Comparison of ENCODE assay signal across 8 mouse cellular contexts in genomic region chr10:128695992-128696807, GRCm38 (mm10). TPM values are rescaled to one million over a fixed set of nuclear protein-coding genes. Genes with fewer than 3 reads are reported as not detected.
DNase-seq lines count a peak whose midpoint lies in the region; ATAC-seq and TF ChIP-seq lines count a peak whose summit lies in the region.

Gene Rab5b, minus strand, starts transcription at chr10:128696264.

- peak within 1 kb of the TSS; percentile 70 for H3K4me2 ChIP-seq in embryonic facial prominence, embryonic 13.5 days
- H3K4me2 ChIP-seq in limb, embryonic 12.5 days = peak within 1 kb of the TSS; percentile 64
- H3K4me2 ChIP-seq in midbrain, embryonic 15.5 days = peak within 1 kb of the TSS; percentile 72

- H3K36me3 ChIP-seq in embryonic facial prominence, embryonic 13.5 days = peaks cover 30% of the 10 kb centered on the region
- no peaks in the 10 kb centered on the region for H3K36me3 ChIP-seq in kidney, adult 2 months (ENCODE audit: control insufficient read depth, insufficient read depth, low read length)
- H3K36me3 ChIP-seq in limb, embryonic 12.5 days = peaks cover 38% of the 10 kb centered on the region
- H3K36me3 ChIP-seq in midbrain, embryonic 15.5 days (replicated peaks) = no peaks in the 10 kb centered on the region
- peaks cover 9% of the 10 kb centered on the region for H3K36me3 ChIP-seq in spleen, adult 2 months (ENCODE audit: control insufficient read depth, insufficient read depth, low read length)

- H3K4me1 ChIP-seq in embryonic facial prominence, embryonic 13.5 days = peaks cover 12% of the 10 kb centered on the region
- peaks cover 12% of the 10 kb centered on the region; the same call in 1 of the 2 replicates for H3K4me1 ChIP-seq in kidney, adult 2 months (ENCODE audit: control insufficient read depth, insufficient read depth, low read length)
- H3K4me1 ChIP-seq in limb, embryonic 12.5 days (replicated peaks) = peaks cover 8% of the 10 kb centered on the region
- peaks cover 13% of the 10 kb centered on the region for H3K4me1 ChIP-seq in midbrain, embryonic 15.5 days
- H3K4me1 ChIP-seq in spleen, adult 2 months (ENCODE audit: control insufficient read depth, insufficient read depth, insufficient read length) = peaks cover 7% of the 10 kb centered on the region; the same call in 1 of the 2 replicates

- H3K4me3 ChIP-seq in embryonic facial prominence, embryonic 13.5 days = peak within 1 kb of the TSS; percentile 97
- peak within 1 kb of the TSS; percentile 76 for H3K4me3 ChIP-seq in kidney, adult 2 months (ENCODE audit: insufficient read depth, low read depth, low read length)
- H3K4me3 ChIP-seq in limb, embryonic 12.5 days (replicated peaks) = peak within 1 kb of the TSS; percentile 85
- peak within 1 kb of the TSS; percentile 88 for H3K4me3 ChIP-seq in midbrain, embryonic 15.5 days
- peak within 1 kb of the TSS; percentile 83 for H3K4me3 ChIP-seq in spleen, adult 2 months (ENCODE audit: extremely low read depth, insufficient read depth, insufficient read length)

- under 1% methylated on average over 40 of the region's 40 CpGs for WGBS in embryonic facial prominence, embryonic 13.5 days
- WGBS in kidney, adult 2 months = under 1% methylated on average over 40 of the region's 40 CpGs
- WGBS in limb, embryonic 12.5 days = under 1% methylated on average over 40 of the region's 40 CpGs
- under 1% methylated on average over 38 of the region's 40 CpGs for WGBS in midbrain, embryonic 15.5 days
- WGBS in spleen, adult 2 months = 1% methylated on average over 39 of the region's 40 CpGs

- TF ChIP-seq POLR2A in kidney, adult 2 months (IDR thresholded peaks at IDR 0.05; ENCODE audit: low read depth, low read length) = peak; percentile 91
- peak; percentile 85 for TF ChIP-seq POLR2A in spleen, adult 2 months (IDR thresholded peaks at IDR 0.05; ENCODE audit: low read depth, low read length)

- H3K27me3 ChIP-seq in embryonic facial prominence, embryonic 13.5 days = no peaks in the 10 kb centered on the region
- no peaks in the 10 kb centered on the region for H3K27me3 ChIP-seq in kidney, adult 2 months (replicated peaks; ENCODE audit: control insufficient read depth, insufficient read depth, low read length)
- no peaks in the 10 kb centered on the region for H3K27me3 ChIP-seq in limb, embryonic 12.5 days
- H3K27me3 ChIP-seq in midbrain, embryonic 15.5 days (replicated peaks) = no peaks in the 10 kb centered on the region
- H3K27me3 ChIP-seq in spleen, adult 2 months (ENCODE audit: control insufficient read depth, insufficient read depth, low read length) = no peaks in the 10 kb centered on the region

- peak; percentile 99 for ATAC-seq in embryonic facial prominence, embryonic 13.5 days (ENCODE audit: insufficient number of reproducible peaks, insufficient read depth, low FRiP score, low TSS enrichment, low read depth)
- ATAC-seq in limb, embryonic 12.5 days (ENCODE audit: insufficient number of reproducible peaks, insufficient read depth, low FRiP score, low TSS enrichment, low read depth) = peak; percentile 99
- peak; percentile 99 for ATAC-seq in midbrain, embryonic 15.5 days (replicated peaks)

- peak within 1 kb of the TSS; percentile 99 for H3K27ac ChIP-seq in embryonic facial prominence, embryonic 13.5 days
- H3K27ac ChIP-seq in kidney, adult 2 months (ENCODE audit: insufficient read depth, low read depth, low read length) = peak within 1 kb of the TSS; percentile 87
- H3K27ac ChIP-seq in limb, embryonic 12.5 days = peak within 1 kb of the TSS; percentile 98
- H3K27ac ChIP-seq in midbrain, embryonic 15.5 days = peak within 1 kb of the TSS; percentile 94
- peak within 1 kb of the TSS; percentile 92 for H3K27ac ChIP-seq in spleen, adult 2 months (ENCODE audit: insufficient read depth, low read length)

- TF ChIP-seq CTCF in kidney, adult 2 months (conservative IDR thresholded peaks at IDR 0.05; ENCODE audit: insufficient read depth, insufficient read length, low read depth, low read length) = no peak
- no peak for TF ChIP-seq CTCF in spleen, adult 2 months (IDR thresholded peaks at IDR 0.05; ENCODE audit: extremely low read depth, insufficient read depth, insufficient read length, insufficient replicate concordance)

- peak; percentile 98 for DNase-seq in 3134 (ENCODE audit: extremely low read depth, insufficient read length, low spot score)
- peak; percentile 98 to 99 for DNase-seq in adrenal gland, postnatal 36 days
- DNase-seq in heart, adult 18-20 months = peak; percentile 100
- peak; percentile 100 for DNase-seq in kidney, adult 2 months
- DNase-seq in spleen, adult 2 months (ENCODE audit: low read depth in 1 of 2, low spot score in 2 of 2) = peak; percentile 95 to 100

- H3K9ac ChIP-seq in embryonic facial prominence, embryonic 13.5 days = peak within 1 kb of the TSS; percentile 96
- H3K9ac ChIP-seq in limb, embryonic 12.5 days (replicated peaks) = peak within 1 kb of the TSS; percentile 89
- peak within 1 kb of the TSS; percentile 78 for H3K9ac ChIP-seq in midbrain, embryonic 15.5 days

- no peaks in the 10 kb centered on the region for H3K9me3 ChIP-seq in embryonic facial prominence, embryonic 13.5 days
- no peaks in the 10 kb centered on the region for H3K9me3 ChIP-seq in limb, embryonic 12.5 days
- no peaks in the 10 kb centered on the region for H3K9me3 ChIP-seq in midbrain, embryonic 15.5 days

RNA-seq across cellular contexts. Expression of gene Rab5b, which starts in this region (rescaled TPM):
- 100 to 1,000 TPM; 111 to 125 TPM for total RNA-seq in adrenal gland, postnatal 36 days (2021)
- polyA plus RNA-seq in embryonic facial prominence, embryonic 13.5 days (2015; fragmentation: Nextera tagmentation; extraction: Ambion mirVana) = 82.6 and 84.1 TPM in 2 replicates
- total RNA-seq in heart, adult 18-20 months (2021) = 10 to 100 TPM; 76.5 to 84.4 TPM
- polyA plus RNA-seq in kidney, adult 2 months (2012; rRNA removed) = 101 and 111 TPM in 2 replicates
- 72.7 and 78.2 TPM in 2 replicates for polyA plus RNA-seq in limb, embryonic 12.5 days (2016; fragmentation: Nextera tagmentation; extraction: Ambion mirVana)
- polyA plus RNA-seq in midbrain, embryonic 15.5 days (2015; fragmentation: Nextera tagmentation; extraction: Ambion mirVana) = 122 and 123 TPM in 2 replicates
- polyA plus RNA-seq in spleen, adult 2 months (2012; rRNA removed) = 43.3 and 44.4 TPM in 2 replicates

Comparison
In these comparisons a context has a peak if more than half of its experiments do, and no peak if none do; other contexts are left out.
1. Peak in every context shown above with its lines: DNase-seq, ATAC-seq, H3K4me3 ChIP-seq and H3K27ac ChIP-seq.